Mouse (Mus musculus) mesoderm, embryonic 11.5 days (tissue): ENCODE data around the gene Ccdc13.
A peak's percentile ranks its signal among the peaks of the same experiment; 100 is the strongest.

Experiments used
- DNase-seq: peaks from one replicate; pipeline ENCODE4 v3.0.0-alpha.2; 2012; ENCODE audit warnings: low read depth, low spot score

Ccdc13 gene

DNA sequence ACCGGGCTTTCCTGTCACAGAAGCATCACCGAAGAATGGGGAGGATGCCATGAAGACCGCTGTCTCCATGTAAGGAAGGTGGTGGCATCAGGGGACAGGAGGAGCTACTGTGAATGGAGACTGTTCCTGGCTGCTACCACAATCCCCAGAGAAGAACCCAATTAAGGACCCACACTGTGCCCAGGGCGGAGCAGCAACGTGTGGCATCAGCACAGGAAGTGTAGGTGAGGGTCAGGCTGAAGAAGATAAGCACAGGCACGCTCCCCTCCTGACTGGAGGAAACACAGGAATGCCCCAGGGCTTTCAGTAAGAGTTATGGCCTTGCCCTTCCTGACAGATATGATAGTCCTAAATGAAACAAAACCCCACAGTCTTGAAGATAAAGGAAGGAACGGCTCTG is 36.5 kb downstream of the Ccdc13 start:
- no peak for DNase-seq

DNA sequence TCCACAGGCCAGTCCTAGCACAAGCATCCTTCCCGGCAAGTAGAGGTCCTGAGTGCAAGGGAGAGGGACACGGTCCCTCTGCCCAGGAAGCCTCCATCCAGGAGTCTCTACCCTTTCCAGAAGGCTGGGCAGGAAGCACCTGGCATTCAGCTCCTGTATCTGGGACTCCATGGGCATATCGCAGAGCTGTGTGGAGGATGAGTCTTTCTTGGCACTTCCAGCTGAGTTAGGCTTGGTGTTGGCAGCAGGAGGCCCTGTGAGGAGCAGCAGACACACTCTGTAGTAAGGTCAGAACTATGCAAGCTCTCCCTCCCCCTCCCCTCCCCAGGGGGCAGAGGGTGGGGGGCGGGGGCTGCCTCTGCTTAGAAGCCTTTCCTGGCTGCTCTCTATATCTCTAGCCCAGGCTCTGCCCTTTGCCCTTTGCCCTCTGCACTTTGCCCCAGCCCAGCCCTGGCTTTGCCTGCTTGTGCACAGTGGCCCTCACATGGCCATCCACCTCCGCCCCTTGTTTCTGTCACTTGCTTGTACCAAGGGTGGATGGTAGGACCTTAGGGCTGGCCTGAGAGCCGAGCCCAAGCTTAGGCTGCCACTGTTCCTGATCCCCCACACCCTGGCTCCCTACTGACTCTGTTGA is 40.3 kb downstream of the Ccdc13 start:
- DNase-seq = no peak

DNA sequence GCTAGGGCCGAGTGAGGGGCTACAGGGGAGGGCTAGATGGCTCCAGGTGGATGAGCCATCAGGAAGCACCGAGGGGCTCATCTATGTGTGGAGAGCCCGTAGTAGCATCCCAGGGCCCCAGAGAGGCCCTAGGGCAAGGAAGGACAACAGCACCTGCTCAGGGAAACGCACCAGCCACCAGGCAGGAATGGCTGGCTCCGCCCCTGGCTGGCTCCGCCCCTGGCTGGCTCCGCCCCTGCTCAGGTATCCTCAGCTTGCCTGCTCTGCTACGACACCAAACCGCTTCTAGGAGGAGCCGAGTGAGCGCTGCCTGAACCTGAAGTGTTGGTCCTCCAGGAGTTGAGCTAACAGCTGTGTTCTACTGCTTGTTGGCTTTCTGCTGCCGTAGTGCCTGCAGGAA is 41.5 kb downstream of the Ccdc13 start:
- DNase-seq = no peak

DNA sequence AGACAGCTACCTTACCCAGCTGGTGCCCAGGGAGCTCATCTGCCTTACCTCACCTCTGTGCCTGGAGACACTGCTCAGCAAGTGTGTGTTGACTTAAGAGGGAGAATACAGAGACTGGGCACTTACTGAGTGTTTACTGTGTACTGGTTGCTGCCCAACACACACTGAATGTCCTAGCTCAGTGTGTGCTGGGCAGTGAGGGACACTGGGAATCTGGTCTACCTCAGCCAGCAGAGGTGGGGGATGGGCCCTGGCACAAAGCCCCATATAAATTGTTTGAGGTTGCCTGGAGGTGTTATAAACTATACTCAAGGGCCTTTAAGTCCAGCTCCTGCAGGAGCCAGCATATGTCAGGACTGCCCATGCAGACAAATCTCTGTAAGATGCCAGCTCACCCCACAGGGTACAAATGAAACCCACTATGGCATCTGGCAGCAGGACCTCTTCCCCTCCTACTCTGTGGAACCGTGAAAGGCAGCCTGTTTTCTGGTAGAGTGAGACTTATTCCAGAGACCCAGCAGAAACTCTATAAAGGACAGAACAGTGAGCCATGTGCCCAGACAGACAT is 44.2 kb downstream of the Ccdc13 start:
- DNase-seq = no peak

DNA sequence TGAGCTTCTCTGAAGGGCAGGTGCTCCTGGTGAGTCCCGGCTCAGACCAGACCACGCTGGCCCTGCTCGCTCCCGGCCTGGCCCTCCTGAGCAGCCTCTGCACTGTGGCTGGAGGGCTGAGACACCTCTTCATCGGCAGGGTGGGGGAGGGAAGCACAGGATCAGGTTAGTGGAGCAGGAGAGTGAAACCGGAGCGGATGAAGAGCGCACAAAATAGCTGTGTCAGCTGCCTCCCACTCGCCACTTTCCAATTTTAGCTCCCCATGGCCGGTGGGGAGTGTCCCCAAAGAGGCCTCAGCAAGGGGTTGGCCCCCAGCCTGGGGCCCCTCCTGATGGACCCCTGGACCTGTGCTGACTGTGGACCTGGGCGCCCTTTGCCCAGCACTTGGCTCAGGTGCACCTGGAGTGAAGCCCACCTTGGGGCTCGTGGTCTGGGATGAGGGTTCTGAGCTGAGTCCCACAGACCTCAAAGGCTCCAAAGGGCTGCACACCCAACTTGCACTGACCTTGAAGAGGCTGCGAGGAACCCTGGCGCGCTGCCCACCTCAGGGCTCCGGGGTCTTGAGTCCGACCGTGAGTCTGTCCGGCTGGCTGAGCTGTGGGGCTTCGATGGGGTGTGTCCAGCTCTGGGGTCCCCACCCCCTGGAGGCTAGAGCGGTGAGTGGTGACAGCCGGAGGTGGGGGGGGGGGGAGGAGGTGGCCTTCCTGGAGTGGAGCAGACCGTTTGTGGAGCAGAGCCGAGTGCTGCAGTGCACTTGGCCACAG is 47.3 kb downstream of the Ccdc13 start, which contains the start of gene Hhatl:
Gene Hhatl, minus strand, starts transcription at position 751 of the 765 bp plus-strand sequence.
- no peak for DNase-seq

DNA sequence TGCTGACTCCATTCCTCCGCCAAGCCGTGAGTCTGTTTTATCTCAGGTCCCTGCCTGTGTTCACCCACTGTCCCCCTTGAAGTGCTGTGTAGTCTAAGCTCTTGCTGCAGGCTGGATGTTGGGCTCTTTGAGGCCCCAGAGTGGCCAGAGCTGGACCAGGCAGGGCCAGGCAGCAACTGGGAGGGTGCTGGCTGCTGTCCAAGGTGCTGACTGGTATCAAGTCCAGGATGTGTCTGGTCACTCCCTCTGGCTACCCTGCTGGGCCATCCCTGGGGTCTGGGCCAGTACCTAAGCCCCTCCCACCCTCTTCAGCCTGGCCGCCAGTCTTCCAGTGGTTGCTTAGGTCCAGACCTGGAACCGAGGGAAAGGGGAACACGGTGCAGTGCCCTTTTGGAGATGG is 48.1 kb downstream of the Ccdc13 start:
- peak; percentile 84 for DNase-seq

DNA sequence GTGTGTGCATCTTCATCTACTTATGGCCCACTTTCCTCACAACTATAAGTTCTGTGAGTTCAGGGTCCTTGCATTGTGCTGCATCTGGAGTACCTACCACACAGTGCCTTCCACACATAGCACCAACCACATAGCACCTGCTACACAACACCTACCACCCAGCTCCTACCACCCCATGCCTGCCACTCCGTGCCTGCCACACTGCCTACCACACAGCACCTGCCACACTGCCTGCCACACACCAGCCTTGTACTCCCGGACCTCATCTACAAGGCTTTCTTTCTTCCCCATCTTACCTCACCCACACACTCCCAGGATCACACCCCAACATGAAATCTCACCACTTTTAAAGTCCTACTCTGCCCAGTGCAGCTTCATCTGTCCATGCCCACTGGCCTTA is 52.9 kb downstream of the Ccdc13 start:
- no peak for DNase-seq

DNA sequence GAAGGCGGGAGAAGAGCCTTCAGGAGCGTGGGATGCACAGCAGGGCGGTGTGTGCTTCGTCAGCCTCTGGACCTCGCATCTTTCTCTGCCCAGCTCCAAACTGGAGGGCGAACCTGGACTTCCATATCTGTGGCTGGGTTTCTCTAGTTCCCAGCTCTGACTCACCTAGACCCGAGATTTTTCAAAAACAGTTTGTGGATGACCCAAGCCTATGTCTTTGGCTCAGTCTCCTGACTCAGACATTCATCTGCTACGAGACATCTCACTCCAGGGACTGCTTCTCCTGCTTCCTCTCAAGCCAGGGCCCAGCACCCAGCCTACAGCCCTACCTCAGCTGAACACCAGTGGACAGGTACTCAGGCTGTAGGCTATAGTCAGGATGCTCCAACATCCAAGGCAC is 54.0 kb downstream of the Ccdc13 start:
- DNase-seq = no peak

DNA sequence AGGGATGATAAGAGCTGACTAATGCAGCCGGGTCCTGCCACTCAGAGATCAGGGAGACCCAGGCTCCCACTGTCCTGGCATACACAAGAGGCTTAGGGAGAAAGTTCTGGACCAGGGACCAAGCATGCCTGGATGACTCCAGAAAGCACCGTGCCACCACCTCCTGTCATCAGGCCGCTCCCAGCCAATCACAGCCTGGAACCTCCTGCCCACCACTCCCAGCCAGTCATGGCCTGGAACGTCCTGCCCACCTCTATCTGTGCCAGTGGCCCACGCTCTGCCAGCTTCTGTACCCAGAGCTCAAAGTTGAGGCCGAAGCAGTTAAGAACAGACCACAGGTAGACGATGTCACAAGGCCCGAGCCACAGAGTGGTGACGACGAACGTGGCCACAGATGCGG is 54.5 kb downstream of the Ccdc13 start:
- no peak for DNase-seq

DNA sequence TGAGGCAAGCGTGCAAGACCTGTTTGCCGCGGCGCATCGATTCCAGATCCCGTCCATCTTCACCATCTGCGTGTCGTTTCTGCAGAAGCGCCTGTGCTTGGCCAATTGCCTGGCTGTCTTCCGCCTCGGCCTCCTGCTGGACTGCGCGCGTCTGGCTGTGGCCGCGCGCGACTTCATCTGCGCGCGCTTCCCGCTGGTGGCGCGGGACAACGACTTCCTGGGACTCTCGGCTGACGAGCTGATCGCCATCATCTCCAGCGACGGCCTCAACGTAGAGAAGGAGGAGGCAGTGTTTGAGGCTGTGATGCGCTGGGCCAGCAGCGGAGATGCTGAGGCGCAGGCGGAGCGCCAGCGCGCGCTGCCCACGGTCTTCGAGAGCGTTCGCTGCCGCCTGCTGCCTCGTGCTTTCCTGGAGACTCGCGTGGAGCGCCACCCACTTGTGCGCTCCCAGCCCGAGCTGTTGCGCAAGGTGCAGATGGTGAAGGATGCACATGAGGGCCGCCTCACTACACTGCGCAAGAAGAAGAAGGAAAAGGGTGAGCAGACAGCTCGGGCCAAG is 61.1 kb downstream of the Ccdc13 start:
- DNase-seq = peak; percentile 59

DNA sequence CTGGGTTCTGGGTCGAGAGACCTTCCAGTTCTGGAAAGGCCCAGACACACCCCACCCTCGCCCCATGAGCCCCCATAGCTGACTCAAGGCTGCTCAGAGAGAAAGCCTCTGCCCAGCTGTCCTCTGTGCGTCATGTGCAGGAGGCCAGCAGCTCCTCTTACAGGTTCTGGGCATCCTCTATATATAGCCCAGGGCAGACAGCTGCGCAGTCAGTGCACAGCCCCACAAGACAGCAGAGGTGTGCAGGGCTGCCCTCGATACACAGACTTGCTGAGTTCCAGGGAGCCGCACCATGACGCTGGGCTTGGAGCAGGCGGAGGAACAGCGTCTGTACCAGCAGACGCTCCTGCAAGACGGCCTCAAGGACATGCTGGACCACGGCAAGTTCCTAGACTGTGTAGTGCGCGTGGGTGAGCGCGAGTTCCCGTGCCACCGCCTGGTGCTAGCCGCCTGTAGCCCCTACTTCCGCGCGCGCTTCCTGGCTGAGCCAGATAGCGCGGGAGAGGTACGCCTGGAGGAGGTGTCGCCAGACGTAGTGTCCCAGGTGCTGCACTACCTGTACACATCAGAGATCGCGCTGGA is 61.7 kb downstream of the Ccdc13 start, which contains the start of gene Klhl40:
Gene Klhl40, plus strand, starts transcription at position 124 of the 582 bp plus-strand sequence.
- DNase-seq = peak; percentile 12

DNA sequence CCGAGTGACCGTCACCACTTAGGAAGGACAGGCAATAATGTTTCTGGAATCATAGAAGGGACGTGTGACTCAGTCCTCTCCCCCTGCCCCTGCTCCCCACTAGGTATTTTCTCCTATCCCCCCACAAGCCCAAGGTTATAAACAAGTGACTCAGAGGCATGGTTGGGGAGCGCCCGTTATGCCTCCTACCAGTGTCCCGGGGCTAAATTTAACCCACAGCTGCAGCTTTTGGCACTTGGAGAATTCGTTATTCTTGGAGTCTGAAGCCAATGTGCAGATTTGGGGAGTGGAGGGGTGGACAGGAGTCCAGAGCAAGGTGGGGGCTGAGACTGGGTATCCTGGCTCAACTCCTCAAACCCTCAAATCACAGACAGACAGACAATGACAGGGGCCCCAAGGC is 62.8 kb downstream of the Ccdc13 start:
- no peak for DNase-seq

DNA sequence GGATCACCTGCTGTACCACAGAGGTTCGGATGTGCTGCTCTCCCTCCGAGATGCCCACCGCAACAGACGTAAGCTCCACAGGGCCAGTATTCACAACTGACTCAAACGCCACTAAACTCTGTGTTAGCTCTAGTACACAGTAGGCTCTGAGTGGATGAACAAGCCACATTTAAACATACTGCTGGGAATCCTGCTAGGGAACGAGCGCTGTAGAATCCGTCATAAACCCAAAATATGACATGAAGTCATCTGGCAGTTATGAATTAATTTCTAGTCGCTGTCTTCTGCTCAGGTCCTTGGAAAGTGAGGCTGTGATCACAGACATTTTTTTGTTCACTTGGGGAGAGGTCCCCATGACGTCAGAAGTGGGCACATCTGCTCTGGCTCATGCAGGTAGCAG is 63.3 kb downstream of the Ccdc13 start:
- DNase-seq = no peak

DNA sequence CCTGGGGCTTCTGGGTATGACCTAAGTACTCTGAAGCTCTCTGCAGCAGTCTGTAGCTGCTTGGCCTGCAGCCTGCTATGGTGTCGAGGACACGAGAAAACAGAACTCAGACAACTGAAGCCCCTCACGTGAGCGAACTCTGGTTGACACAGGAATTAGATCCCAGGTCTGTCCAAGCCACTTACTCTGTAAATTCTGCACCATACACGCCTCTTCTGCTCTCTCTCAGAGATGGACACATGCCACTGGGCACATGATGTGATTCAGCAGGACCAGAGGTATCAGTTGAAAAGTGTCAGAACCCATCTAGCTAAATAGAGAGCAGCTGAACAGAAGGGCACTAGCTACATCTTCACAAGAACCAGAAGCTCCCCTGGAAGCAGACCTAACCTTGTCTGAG is 66.8 kb downstream of the Ccdc13 start:
- no peak for DNase-seq

DNA sequence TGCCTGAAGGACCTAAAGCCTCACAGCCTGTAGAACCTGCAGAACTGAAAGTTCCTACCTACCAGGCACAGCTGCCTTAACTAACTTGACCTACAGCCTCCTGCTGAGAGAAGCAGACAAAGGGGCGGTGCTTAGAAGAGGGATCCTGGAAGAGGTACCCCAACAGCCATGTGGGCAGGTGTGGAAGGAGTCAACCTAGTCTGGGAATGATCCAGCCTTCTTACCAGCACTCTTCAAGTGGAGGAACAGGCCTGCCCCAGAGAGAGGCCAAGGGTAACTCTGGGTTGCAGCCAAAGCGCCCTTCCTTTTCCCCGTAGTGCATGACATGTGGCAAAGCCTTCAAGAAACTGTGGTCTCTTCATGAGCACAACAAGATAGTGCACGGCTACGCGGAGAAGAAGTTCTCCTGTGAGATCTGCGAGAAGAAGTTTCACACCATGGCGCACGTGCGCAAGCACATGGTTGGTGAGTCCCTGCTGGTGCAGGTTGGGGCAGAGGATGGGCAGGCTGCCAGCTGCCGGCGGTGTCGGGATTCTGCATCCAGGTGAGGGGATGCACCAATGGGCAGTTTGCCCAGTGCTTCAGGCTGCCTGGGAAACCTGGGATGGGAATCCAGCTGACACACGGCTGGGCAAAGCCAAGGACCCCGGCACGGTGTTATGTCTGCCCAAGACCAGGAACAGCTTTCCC is 74.0 kb downstream of the Ccdc13 start:
- DNase-seq = no peak

DNA sequence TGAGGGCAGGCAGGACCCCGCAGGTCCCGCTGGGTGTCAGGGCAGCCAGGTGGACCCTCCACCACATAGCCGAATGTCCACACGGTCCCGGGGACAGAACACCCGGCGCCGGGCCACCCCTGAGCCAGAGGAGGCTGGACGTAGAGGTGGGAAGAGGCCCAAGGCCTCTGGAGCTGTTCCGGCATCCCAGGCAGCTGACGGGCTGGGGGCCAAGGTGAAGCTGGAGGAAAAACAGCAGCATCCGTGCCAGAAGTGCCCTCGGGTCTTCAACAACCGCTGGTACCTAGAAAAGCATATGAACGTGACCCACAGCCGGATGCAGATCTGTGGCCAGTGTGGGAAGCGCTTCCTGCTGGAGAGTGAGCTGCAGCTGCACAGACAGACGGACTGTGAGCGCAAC is 75.5 kb downstream of the Ccdc13 start:
- no peak for DNase-seq

DNA sequence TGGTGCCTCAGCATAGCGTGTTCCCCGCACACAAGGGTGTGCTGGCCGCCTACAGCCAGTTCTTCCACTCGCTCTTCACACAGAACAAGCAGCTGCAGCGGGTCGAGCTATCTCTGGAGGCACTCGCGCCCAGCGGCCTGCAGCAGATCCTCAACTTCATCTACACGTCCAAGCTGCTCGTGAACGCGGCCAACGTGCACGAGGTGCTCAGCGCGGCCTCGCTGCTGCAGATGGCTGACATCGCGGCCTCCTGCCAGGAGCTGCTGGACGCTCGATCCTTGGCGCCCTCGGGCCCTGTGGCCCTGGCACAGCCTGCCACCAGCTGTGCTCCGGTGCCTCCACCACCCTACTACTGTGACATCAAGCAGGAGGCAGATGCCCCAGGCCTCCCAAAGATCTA is 76.5 kb downstream of the Ccdc13 start:
- no peak for DNase-seq

DNA sequence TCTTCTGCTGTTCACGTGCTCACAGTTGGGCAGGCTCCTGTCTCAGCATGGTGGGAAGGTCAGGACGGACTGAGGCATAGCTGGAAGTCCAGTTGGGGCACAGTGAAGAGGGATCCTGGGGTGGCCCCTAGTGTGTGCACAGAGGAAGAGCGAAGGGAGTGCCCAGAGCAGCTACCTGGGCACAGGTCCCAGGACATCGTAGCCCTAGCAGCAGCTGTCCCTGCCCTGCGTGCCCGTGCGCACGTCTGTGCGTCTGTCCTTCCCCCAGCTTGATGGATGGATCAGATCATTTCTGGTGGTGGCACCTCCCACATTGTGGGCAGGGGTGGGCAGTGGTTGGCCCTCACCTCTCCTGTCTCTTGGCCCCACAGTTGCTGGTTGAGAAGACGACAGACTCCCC is 77.0 kb downstream of the Ccdc13 start:
- DNase-seq = no peak

DNA sequence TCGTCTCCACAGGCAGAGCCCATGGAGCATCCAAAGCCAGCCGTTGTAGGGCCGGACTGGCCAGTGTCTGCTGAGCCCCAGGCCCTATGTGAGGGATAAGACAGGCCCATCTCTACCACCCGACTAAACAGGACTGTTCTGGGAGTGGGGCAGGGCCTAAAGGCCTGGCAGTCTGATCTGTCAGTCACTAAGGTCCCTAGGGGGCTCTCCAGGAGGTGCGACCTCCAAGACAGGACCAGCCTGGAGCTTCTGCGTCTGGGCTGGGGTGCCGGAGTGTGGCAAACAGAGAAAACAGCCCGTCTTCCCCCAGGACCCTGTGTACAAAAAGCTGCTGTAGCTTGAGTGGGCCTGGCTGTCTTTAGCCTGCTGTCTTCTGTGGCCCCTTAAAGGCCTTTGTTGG is 77.5 kb downstream of the Ccdc13 start:
- no peak for DNase-seq

DNA sequence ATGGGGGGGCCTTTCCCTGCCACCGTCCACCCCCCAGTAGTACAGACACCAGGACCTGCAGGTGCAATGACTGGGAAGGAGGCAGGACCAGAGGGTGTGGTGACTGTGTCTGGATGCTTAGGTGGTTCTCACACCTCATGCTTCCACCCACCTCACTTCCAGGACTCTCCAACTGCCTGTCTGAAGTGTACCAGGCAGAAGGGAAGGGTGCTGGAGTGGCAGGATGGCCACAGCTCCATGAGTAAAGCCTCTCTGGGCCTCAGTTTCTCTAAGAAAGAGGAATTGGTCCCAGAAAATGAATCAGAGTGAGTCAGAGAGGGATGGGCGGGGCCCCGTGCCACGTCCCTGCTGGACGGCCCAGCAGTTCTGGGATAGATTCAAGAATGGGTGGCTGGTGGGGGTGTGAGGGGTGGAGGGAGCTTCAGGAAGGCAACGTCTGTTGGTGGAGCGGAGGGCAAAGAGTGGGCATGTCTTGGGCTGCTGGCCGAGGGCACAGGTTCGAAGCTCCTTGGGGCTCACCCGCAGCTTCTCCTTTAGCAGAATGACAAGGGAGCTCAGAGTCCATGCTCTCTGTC is 78.1 kb downstream of the Ccdc13 start:
- no peak for DNase-seq
